9 mouse cellular contexts compared by ENCODE assay signal in genomic region chr16:76200801-76201728, GRCm38 (mm10).
"Had no signal": no experiment of that assay in that cellular context is flagged by ENCODE, and none has a peak within 500 bp of the region (broad histone marks: within the 10 kb centered on the region; RNA-seq: fewer than 3 reads in every experiment).

No protein-coding gene starts in this region.

- H3K27ac ChIP-seq: limb, embryonic 15.5 days; liver, embryonic 14.5 days; midbrain, embryonic 10.5 days; neural tube, embryonic 15.5 days had no signal

- H3K4me2 ChIP-seq: limb, embryonic 15.5 days; neural tube, embryonic 15.5 days had no signal

- H3K4me1 ChIP-seq: limb, embryonic 15.5 days; midbrain, embryonic 10.5 days; neural tube, embryonic 15.5 days had no signal

- ATAC-seq: lung, postnatal 0 days had no signal

- H3K4me3 ChIP-seq: limb, embryonic 15.5 days; midbrain, embryonic 10.5 days; myocyte; neural tube, embryonic 15.5 days had no signal

- DNase-seq: lung, adult 18-20 months; right cerebral cortex, postnatal 25 days; thymus, adult 18-20 months had no signal

- H3K9me3 ChIP-seq: limb, embryonic 15.5 days; midbrain, embryonic 10.5 days; neural tube, embryonic 15.5 days had no signal

- H3K9ac ChIP-seq: limb, embryonic 15.5 days; liver, embryonic 14.5 days; neural tube, embryonic 15.5 days had no signal

- H3K27me3 ChIP-seq: limb, embryonic 15.5 days; neural tube, embryonic 15.5 days had no signal

- H3K36me3 ChIP-seq: limb, embryonic 15.5 days; midbrain, embryonic 10.5 days; neural tube, embryonic 15.5 days had no signal
